Mouse (Mus musculus) intestine, postnatal 0 days (tissue): ENCODE results near the gene Zfyve27. TPM values are rescaled to one million over a fixed set of nuclear protein-coding genes. Genes with fewer than 3 reads are reported as not detected.
A peak's percentile ranks its signal among the peaks of the same experiment; 100 is the strongest.

Experiments used
- ATAC-seq: fragments of 200-750 bp; cut with Nextera tagmentation; 2 replicates; pipeline ENCODE4 v1.8.0; 2017; ENCODE audit warnings: mild to moderate bottlenecking, moderate TSS enrichment, moderate library complexity
- H3K27ac ChIP-seq: fragments of 300-500 bp; sonication (generic); 2 replicates; pipeline ENCODE4 v1.5.1; 2014; ENCODE audit warnings: mild to moderate bottlenecking, low read depth, low read length, moderate library complexity
- H3K27me3 ChIP-seq: fragments of 300-500 bp; sonication (generic); replicated peaks from 2 replicates; pipeline ENCODE4 v1.6.1; 2014; ENCODE audit warnings: low read length, mixed read lengths; ENCODE audit not compliant: control insufficient read depth, insufficient read depth
- H3K36me3 ChIP-seq: fragments of 300-500 bp; sonication (generic); 2 replicates; pipeline ENCODE4 v1.6.1; 2014; ENCODE audit warnings: mild to moderate bottlenecking, moderate library complexity; ENCODE audit not compliant: control insufficient read depth, insufficient read depth
- H3K4me1 ChIP-seq: fragments of 300-500 bp; sonication (generic); replicated peaks from 2 replicates; pipeline ENCODE4 v1.6.1; 2014; ENCODE audit warnings: antibody characterized with exemption, low read length, mixed read lengths; ENCODE audit not compliant: control insufficient read depth, insufficient read depth
- H3K4me2 ChIP-seq: fragments of 300-500 bp; sonication (generic); replicated peaks from 2 replicates; pipeline ENCODE4 v1.6.1; 2014; ENCODE audit warnings: low read depth, mild to moderate bottlenecking, moderate library complexity
- H3K4me3 ChIP-seq: fragments of 300-500 bp; sonication (generic); 2 replicates; pipeline ENCODE4 v1.5.1; 2014; ENCODE audit warnings: low read depth, low read length
- H3K9ac ChIP-seq: fragments of 300-500 bp; sonication (generic); 2 replicates; pipeline ENCODE4 v1.6.1; 2014; ENCODE audit warnings: mild to moderate bottlenecking, low read depth, low read length
- H3K9me3 ChIP-seq: fragments of 300-500 bp; sonication (generic); 2 replicates; pipeline ENCODE4 v1.6.1; 2016; ENCODE audit warnings: mixed run types; ENCODE audit not compliant: control insufficient read depth
- CTCF ChIP-seq: sonication (generic); IDR thresholded peaks from 2 replicates; pipeline ENCODE4 v1.5.1; 2016; ENCODE audit warnings: low read depth, mild to moderate bottlenecking, control low read depth, antibody characterized with exemption, moderate library complexity
- WGBS: fragments of 180-500 bp; shearing (Covaris S2); extraction: QIAGEN DNeasy Blood & Tissue Kit; methylation state at CpG from one replicate; pipeline ENCODE4 v1.1.7; 2014; 5-methylcytosine and 5-hydroxymethylcytosine counted together
- polyA plus RNA-seq: library from polyadenylated mRNA; unstranded; fragments of >200 nt; fragmentation: Nextera tagmentation; extraction: Ambion mirVana; gene quantifications from 2 replicates; pipeline ENCODE4 v1.2.1, GENCODE M21; 2015

The Zfyve27 gene
- polyA plus RNA-seq, 1 experiment from 2014 or later, result 13.3 TPM

DNA sequence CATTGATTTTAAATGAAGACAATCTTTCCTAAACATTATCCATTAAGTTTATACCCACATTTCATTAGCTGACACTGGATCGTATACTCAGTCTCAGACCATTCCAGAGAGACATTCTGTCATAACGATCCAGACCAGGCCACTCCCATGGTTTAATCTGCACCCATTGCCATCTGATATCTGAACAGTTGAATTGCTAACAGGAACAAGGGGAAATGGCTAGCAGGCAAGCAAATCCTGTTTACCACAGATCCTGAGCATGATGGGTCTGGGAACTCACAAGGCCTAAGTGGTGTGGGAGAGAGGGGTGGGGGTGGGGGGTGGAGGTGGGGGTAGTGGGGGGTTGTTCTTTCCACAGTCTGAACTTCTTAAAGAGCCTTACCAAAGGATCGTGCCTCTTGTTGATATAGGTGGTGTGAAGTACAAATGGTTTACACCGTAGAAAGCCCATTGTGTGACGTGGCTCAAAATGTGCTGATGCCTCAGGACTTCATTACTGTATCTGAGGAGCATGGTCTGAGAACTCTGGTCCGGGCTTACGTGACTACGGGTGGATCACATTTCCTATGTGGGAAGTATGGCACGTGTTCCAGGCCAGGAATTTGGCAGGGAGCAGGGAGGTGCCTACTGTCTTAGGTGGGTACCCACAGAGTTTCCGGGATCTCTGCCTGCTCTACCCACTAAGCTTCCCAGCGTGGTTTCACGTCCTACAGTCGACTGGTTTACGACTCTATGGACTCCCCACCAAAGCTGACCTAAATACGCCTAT, 25.1 kb upstream of the Zfyve27 start:
- Histone ChIP-seq H3K9me3 (no peaks in the 10 kb centered on the region), H3K9ac (no peak overlapping the region), H3K4me3 (no peak overlapping the region), H3K4me2 (no peak overlapping the region), H3K4me1 (no peaks in the 10 kb centered on the region), H3K36me3 (no peaks in the 10 kb centered on the region), H3K27me3 (no peaks in the 10 kb centered on the region), H3K27ac (no peak overlapping the region)
- WGBS, result 79% methylated on average over 15 of the region's 15 CpGs
- no peak for TF ChIP-seq CTCF
- ATAC-seq, result no peak

DNA sequence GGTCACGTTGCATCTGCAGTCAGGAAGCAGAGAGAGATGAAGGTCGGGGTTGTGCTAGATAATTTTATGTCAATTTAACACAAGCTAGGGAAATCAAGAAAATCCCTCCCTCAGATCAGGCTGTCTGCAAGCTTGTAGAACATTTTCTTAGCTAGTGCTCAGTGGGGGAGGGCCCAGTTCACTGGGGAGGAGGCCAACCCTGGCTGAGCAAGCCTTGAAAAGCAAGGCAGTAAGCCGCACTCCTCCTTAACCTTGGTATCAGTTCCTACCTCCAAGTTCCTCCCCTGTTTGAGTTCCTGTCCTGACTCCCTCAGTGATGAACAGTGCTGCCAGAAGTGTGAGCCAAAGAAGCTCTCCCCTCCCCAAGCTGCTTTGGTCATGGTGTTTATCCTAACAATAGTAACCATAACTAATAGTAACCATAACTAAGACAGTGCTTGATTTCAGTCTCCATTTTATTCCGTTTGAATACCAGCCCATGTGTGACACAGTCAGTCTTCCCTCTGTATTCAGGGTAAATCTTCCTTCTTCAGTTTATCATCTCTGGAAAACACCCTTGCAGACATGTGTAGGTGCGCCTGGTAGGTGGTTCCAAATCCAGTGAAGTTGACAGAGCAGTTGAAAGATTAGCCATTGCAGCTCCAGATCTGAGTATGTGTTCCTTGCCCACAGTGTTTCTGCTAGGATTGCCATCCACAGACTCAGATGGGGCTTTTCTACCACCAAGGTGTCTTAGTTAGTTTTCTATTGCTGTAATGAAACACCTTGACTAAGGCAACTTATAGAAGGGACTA, 23.8 kb upstream of the Zfyve27 start:
- WGBS, result 69% methylated on average over 5 of the region's 5 CpGs
- no peak overlapping the region for H3K9ac ChIP-seq
- H3K4me1 ChIP-seq, result no peaks in the 10 kb centered on the region
- H3K4me3 ChIP-seq, result no peak overlapping the region
- no peak overlapping the region for H3K4me2 ChIP-seq
- no peaks in the 10 kb centered on the region for H3K9me3 ChIP-seq
- no peak for TF ChIP-seq CTCF
- no peaks in the 10 kb centered on the region for H3K36me3 ChIP-seq
- H3K27me3 ChIP-seq, result no peaks in the 10 kb centered on the region
- H3K27ac ChIP-seq, result no peak overlapping the region
- ATAC-seq, result no peak

DNA sequence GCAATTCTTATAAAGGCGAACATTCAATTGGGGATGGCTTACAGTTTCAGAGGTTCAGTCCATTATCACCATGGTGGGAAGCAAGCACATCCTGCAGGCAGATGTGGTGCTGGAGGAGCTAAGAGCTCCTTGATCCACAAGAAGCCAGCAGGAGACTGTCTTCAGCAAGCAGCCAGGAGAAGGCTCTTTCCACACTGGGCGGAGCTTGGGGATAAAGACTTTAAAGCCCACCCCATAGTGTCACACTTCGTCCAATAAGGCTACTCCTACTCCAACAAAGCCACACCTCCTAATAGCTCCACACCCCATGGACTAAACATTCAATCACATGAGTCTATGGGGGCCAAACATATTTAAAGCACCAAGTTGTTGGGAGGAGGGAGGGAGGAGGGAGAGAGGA, 21.8 kb upstream of the Zfyve27 start:
- no peaks in the 10 kb centered on the region for H3K9me3 ChIP-seq
- no peak for TF ChIP-seq CTCF
- H3K27me3 ChIP-seq, result no peaks in the 10 kb centered on the region
- H3K27ac ChIP-seq, result no peak overlapping the region
- WGBS, result 78% methylated on average over 3 of the region's 3 CpGs
- no peaks in the 10 kb centered on the region for H3K36me3 ChIP-seq
- H3K4me2 ChIP-seq, result no peak overlapping the region
- no peak overlapping the region for H3K9ac ChIP-seq
- no peak for ATAC-seq
- H3K4me3 ChIP-seq, result no peak overlapping the region
- H3K4me1 ChIP-seq, result no peaks in the 10 kb centered on the region

GRCm38 (mm10) chr19:42142757-42143156, 21.0 kb upstream of the Zfyve27 start:
- Histone ChIP-seq H3K27ac (no peak overlapping the region), H3K9me3 (no peaks in the 10 kb centered on the region), H3K4me3 (no peak overlapping the region), H3K4me1 (no peaks in the 10 kb centered on the region), H3K36me3 (no peaks in the 10 kb centered on the region), H3K27me3 (no peaks in the 10 kb centered on the region), H3K4me2 (no peak overlapping the region), H3K9ac (no peak overlapping the region)
- WGBS, result 85% methylated on average over 2 of the region's 2 CpGs
- ATAC-seq, result no peak
- no peak for TF ChIP-seq CTCF

- no peak overlapping the region for H3K27ac ChIP-seq
- H3K36me3 ChIP-seq, result no peaks in the 10 kb centered on the region
- no peak overlapping the region for H3K4me3 ChIP-seq
- no peak overlapping the region for H3K4me2 ChIP-seq
- no peaks in the 10 kb centered on the region for H3K9me3 ChIP-seq
- H3K4me1 ChIP-seq, result no peaks in the 10 kb centered on the region
- no peak for ATAC-seq
- WGBS, result 46% methylated on average over 6 of the region's 6 CpGs
- no peaks in the 10 kb centered on the region for H3K27me3 ChIP-seq
- no peak for TF ChIP-seq CTCF
- no peak overlapping the region for H3K9ac ChIP-seq
Observed at GRCm38 (mm10) chr19:42144067-42144466, 19.7 kb upstream of the Zfyve27 start.

- Histone ChIP-seq H3K9me3 (no peaks in the 10 kb centered on the region), H3K4me3 (no peak overlapping the region), H3K9ac (no peak overlapping the region), H3K27ac (no peak overlapping the region), H3K27me3 (no peaks in the 10 kb centered on the region), H3K36me3 (no peaks in the 10 kb centered on the region), H3K4me2 (no peak overlapping the region), H3K4me1 (no peaks in the 10 kb centered on the region)
- WGBS, result 21% methylated on average over 8 of the region's 8 CpGs
- ATAC-seq, result no peak
- TF ChIP-seq CTCF, result peak; percentile 82
Observed at GRCm38 (mm10) chr19:42144541-42145167, 19.1 kb upstream of the Zfyve27 start.
